Mouse (Mus musculus) frontal cortex, postnatal 36 days (tissue): ENCODE data around the gene Prep.
"Not testable (repeated sequence)": the region's sequence is repeated elsewhere in the genome, so short reads cannot be mapped to it uniquely, and the experiment has no call there.

ENCODE experiments used
- DNase-seq, 2 experiments: peaks; one replicate each; pipeline ENCODE4 v3.0.0; 2022; ENCODE audit warnings: low spot score in 2 of 2

The Prep gene

GRCm38 (mm10) chr10:45075491-45076051, 8.6 kb downstream of the Prep start:
- no peak for DNase-seq

- no peak for DNase-seq
Measured at GRCm38 (mm10) chr10:45076585-45076984, 9.6 kb downstream of the Prep start.

GRCm38 (mm10) chr10:45077353-45077752, 10.3 kb downstream of the Prep start:
- no peak for DNase-seq

GRCm38 (mm10) chr10:45079756-45080155, 12.8 kb downstream of the Prep start:
- DNase-seq = no peak

GRCm38 (mm10) chr10:45080490-45080889, 13.5 kb downstream of the Prep start:
- DNase-seq = no peak

- no peak for DNase-seq
Measured at GRCm38 (mm10) chr10:45082730-45083129, 15.7 kb downstream of the Prep start.

- DNase-seq = not testable (repeated sequence)
Measured at GRCm38 (mm10) chr10:45084002-45084401, 17.0 kb downstream of the Prep start.

- no peak for DNase-seq
Measured at GRCm38 (mm10) chr10:45084471-45084870, 17.5 kb downstream of the Prep start.

- no peak for DNase-seq
Measured at GRCm38 (mm10) chr10:45085315-45085714, 18.3 kb downstream of the Prep start.

GRCm38 (mm10) chr10:45086637-45087036, 19.6 kb downstream of the Prep start:
- DNase-seq = no peak

GRCm38 (mm10) chr10:45091462-45092079, 24.6 kb downstream of the Prep start:
- no peak for DNase-seq

- peak in 1 of 2 experiments; percentile 47 for DNase-seq
Measured at GRCm38 (mm10) chr10:45092080-45093056, 25.4 kb downstream of the Prep start.

- DNase-seq = peak; percentile 54 to 67
Measured at GRCm38 (mm10) chr10:45098751-45099150, 31.7 kb downstream of the Prep start.

- DNase-seq = no peak
Measured at GRCm38 (mm10) chr10:45100473-45100872, 33.5 kb downstream of the Prep start.

GRCm38 (mm10) chr10:45103184-45103583, 36.2 kb downstream of the Prep start:
- no peak for DNase-seq

GRCm38 (mm10) chr10:45104098-45104497, 37.1 kb downstream of the Prep start:
- DNase-seq = no peak

GRCm38 (mm10) chr10:45104535-45105079, 37.6 kb downstream of the Prep start:
- no peak for DNase-seq

GRCm38 (mm10) chr10:45106541-45106940, 39.5 kb downstream of the Prep start:
- DNase-seq = no peak

- DNase-seq = no peak
Measured at GRCm38 (mm10) chr10:45107313-45107712, 40.3 kb downstream of the Prep start.

GRCm38 (mm10) chr10:45109041-45109440, 42.0 kb downstream of the Prep start:
- DNase-seq = peak in 1 of 2 experiments; percentile 29

GRCm38 (mm10) chr10:45109974-45110373, 43.0 kb downstream of the Prep start:
- DNase-seq = no peak

- DNase-seq = no peak
Measured at GRCm38 (mm10) chr10:45112927-45113326, 45.9 kb downstream of the Prep start.
